Mouse (Mus musculus): ENCODE measurements around the gene Tac4. TPM values are rescaled to one million over a fixed set of nuclear protein-coding genes. Genes with fewer than 3 reads are reported as not detected.
A peak's percentile ranks its signal among the peaks of the same experiment; 100 is the strongest.

Tac4 gene
- polyA plus RNA-seq, 1 experiment from 2014 or later: not detected

DNA sequence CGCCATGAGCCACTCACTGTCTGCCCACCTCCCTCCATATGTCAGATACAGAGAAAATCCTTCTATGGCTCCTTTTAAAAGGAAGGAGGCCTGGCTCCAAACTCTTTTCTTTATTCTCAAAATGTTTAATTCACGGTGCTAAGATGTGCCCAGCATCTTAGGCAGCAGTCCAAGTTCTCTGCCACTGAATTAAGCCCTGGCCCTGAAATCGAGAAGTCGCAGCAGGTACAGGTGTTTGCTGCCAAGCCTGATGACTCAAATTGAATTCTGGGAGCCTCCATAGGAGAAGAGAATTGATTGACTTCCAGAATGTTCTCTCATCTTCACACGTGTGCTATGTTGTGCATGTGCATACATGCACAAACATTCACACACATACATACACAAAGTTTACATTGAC is 21.0 kb downstream of the Tac4 start:
- ATAC-seq (no peak), DNase-seq (no peak)
- no peaks in the 10 kb centered on the region for H3K9me3 ChIP-seq (ENCODE audit: low read length)
- H3K36me3 ChIP-seq (replicated peaks; ENCODE audit: insufficient read depth, low read length): peaks cover 96% of the 10 kb centered on the region
- H3K9ac ChIP-seq (replicated peaks): no peak overlapping the region
- H3K4me2 ChIP-seq (ENCODE audit: low read depth, low read length): no peak overlapping the region
- H3K4me1 ChIP-seq (ENCODE audit: insufficient read depth): no peaks in the 10 kb centered on the region
- no peak for TF ChIP-seq CTCF (IDR thresholded peaks at IDR 0.05; ENCODE audit: low read depth)
- TF ChIP-seq EP300 (IDR thresholded peaks at IDR 0.05; ENCODE audit: low read depth): no peak
- H3K27me3 ChIP-seq (ENCODE audit: insufficient read depth, low read length): no peaks in the 10 kb centered on the region
- no peak overlapping the region for H3K4me3 ChIP-seq (ENCODE audit: low read depth, low read length)
- H3K27ac ChIP-seq (ENCODE audit: low read depth): no peak overlapping the region
- WGBS (ENCODE audit: insufficient replicate concordance): 93% methylated on average over 5 of the region's 5 CpGs

DNA sequence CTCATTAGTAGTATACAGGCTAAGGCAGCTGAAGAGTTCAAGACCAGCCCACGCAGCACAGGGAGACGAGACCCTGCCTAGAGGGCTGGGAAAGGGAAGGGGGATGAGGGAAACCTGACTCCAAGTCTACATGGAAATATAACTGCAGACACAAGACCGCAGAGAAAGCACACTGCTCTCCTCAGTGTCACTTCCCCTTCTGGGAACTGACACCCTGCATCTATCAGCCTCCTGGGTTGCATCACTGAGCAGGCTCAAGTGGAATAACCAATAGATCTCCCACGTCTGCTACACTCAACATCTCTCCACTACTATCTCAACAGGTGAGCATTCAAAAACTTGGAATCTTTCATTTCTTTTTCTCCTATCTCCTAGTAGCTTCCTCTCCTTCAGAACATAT is 30.7 kb downstream of the Tac4 start:
- Histone ChIP-seq H3K4me3 (ENCODE audit: low read depth, low read length) (no peak overlapping the region), H3K27me3 (ENCODE audit: insufficient read depth, low read length) (no peaks in the 10 kb centered on the region), H3K36me3 (replicated peaks; ENCODE audit: insufficient read depth, low read length) (peaks cover 79% of the 10 kb centered on the region), H3K27ac (ENCODE audit: low read depth) (no peak overlapping the region), H3K9me3 (ENCODE audit: low read length) (no peaks in the 10 kb centered on the region), H3K4me2 (ENCODE audit: low read depth, low read length) (no peak overlapping the region), H3K9ac (replicated peaks) (no peak overlapping the region), H3K4me1 (ENCODE audit: insufficient read depth) (peaks cover 5% of the 10 kb centered on the region; the same call in 1 of the 2 replicates)
- WGBS (ENCODE audit: insufficient replicate concordance): 53% methylated on average over 4 of the region's 4 CpGs
- DNase-seq: no peak
- TF ChIP-seq EP300 (IDR thresholded peaks at IDR 0.05; ENCODE audit: low read depth) (no peak), CTCF (IDR thresholded peaks at IDR 0.05; ENCODE audit: low read depth) (no peak)
- no peak for ATAC-seq

GRCm38 (mm10) chr11:95293017-95293624 is 31.8 kb downstream of the Tac4 start:
- WGBS (ENCODE audit: insufficient replicate concordance): 38% methylated on average over 8 of the region's 8 CpGs
- no peak overlapping the region for H3K4me2 ChIP-seq (ENCODE audit: low read depth, low read length)
- H3K9ac ChIP-seq (replicated peaks): no peak overlapping the region
- H3K27me3 ChIP-seq (ENCODE audit: insufficient read depth, low read length): no peaks in the 10 kb centered on the region
- ATAC-seq (peak; percentile 40; the same call in 1 of the 2 replicates), DNase-seq (no peak)
- no peaks in the 10 kb centered on the region for H3K9me3 ChIP-seq (ENCODE audit: low read length)
- no peak overlapping the region for H3K4me3 ChIP-seq (ENCODE audit: low read depth, low read length)
- H3K4me1 ChIP-seq (ENCODE audit: insufficient read depth): peaks cover 5% of the 10 kb centered on the region; the same call in 1 of the 2 replicates
- peak overlapping the region; percentile 58 for H3K27ac ChIP-seq (ENCODE audit: low read depth)
- peaks cover 81% of the 10 kb centered on the region for H3K36me3 ChIP-seq (replicated peaks; ENCODE audit: insufficient read depth, low read length)
- TF ChIP-seq EP300 (IDR thresholded peaks at IDR 0.05; ENCODE audit: low read depth) (no peak), CTCF (IDR thresholded peaks at IDR 0.05; ENCODE audit: low read depth) (no peak)

DNA sequence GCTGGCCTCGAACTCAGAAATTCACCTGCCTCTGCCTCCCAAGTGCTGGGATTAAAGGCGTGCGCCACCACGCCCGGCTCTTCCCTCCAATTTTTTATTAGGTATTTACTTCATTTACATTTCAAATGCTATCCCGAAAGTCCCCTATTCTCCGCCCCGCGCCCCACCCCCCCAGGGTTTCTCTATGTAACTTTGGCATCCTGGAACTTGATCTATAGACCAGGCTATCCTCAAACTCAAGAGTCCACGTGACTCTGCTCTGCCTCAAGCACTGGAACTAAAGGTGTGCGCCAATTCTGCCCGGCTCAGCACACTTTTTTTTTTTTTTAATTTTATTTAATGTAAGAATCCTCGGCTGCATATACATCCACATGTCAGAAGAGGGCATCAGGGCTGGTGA is 34.4 kb downstream of the Tac4 start:
- peaks cover 5% of the 10 kb centered on the region; the same call in 1 of the 2 replicates for H3K4me1 ChIP-seq (ENCODE audit: insufficient read depth)
- H3K9ac ChIP-seq (replicated peaks): no peak overlapping the region
- TF ChIP-seq CTCF (IDR thresholded peaks at IDR 0.05; ENCODE audit: low read depth) (no peak), EP300 (IDR thresholded peaks at IDR 0.05; ENCODE audit: low read depth) (no peak)
- DNase-seq (no peak), ATAC-seq (no peak)
- H3K27me3 ChIP-seq (ENCODE audit: insufficient read depth, low read length): no peaks in the 10 kb centered on the region
- H3K4me2 ChIP-seq (ENCODE audit: low read depth, low read length): no peak overlapping the region
- no peaks in the 10 kb centered on the region for H3K9me3 ChIP-seq (ENCODE audit: low read length)
- H3K4me3 ChIP-seq (ENCODE audit: low read depth, low read length): no peak overlapping the region
- no peak overlapping the region for H3K27ac ChIP-seq (ENCODE audit: low read depth)
- 90% methylated on average over 12 of the region's 13 CpGs for WGBS (ENCODE audit: insufficient replicate concordance)
- peaks cover 77% of the 10 kb centered on the region for H3K36me3 ChIP-seq (replicated peaks; ENCODE audit: insufficient read depth, low read length)

GRCm38 (mm10) chr11:95298146-95298545 is 36.8 kb downstream of the Tac4 start:
- DNase-seq (peak; percentile 54), ATAC-seq (peak; percentile 54; the same call in 1 of the 2 replicates)
- Histone ChIP-seq H3K4me3 (ENCODE audit: low read depth, low read length) (no peak overlapping the region), H3K4me2 (ENCODE audit: low read depth, low read length) (no peak overlapping the region), H3K9me3 (ENCODE audit: low read length) (no peaks in the 10 kb centered on the region), H3K27ac (ENCODE audit: low read depth) (no peak overlapping the region), H3K27me3 (ENCODE audit: insufficient read depth, low read length) (no peaks in the 10 kb centered on the region), H3K4me1 (ENCODE audit: insufficient read depth) (no peaks in the 10 kb centered on the region), H3K36me3 (replicated peaks; ENCODE audit: insufficient read depth, low read length) (peaks cover 78% of the 10 kb centered on the region), H3K9ac (replicated peaks) (no peak overlapping the region)
- 4% methylated on average over 2 of the region's 2 CpGs for WGBS (ENCODE audit: insufficient replicate concordance)
- TF ChIP-seq CTCF (IDR thresholded peaks at IDR 0.05; ENCODE audit: low read depth): peak; percentile 93
- TF ChIP-seq EP300 (IDR thresholded peaks at IDR 0.05; ENCODE audit: low read depth): no peak

- Histone ChIP-seq H3K4me3 (ENCODE audit: low read depth, low read length) (no peak overlapping the region), H3K27me3 (ENCODE audit: insufficient read depth, low read length) (no peaks in the 10 kb centered on the region), H3K4me1 (ENCODE audit: insufficient read depth) (no peaks in the 10 kb centered on the region), H3K9ac (replicated peaks) (no peak overlapping the region), H3K4me2 (ENCODE audit: low read depth, low read length) (no peak overlapping the region), H3K27ac (ENCODE audit: low read depth) (no peak overlapping the region), H3K36me3 (replicated peaks; ENCODE audit: insufficient read depth, low read length) (peaks cover 79% of the 10 kb centered on the region), H3K9me3 (ENCODE audit: low read length) (no peaks in the 10 kb centered on the region)
- DNase-seq (no peak), ATAC-seq (no peak)
- 87% methylated on average over 12 of the region's 12 CpGs for WGBS (ENCODE audit: insufficient replicate concordance)
- TF ChIP-seq CTCF (IDR thresholded peaks at IDR 0.05; ENCODE audit: low read depth): no peak
- TF ChIP-seq EP300 (IDR thresholded peaks at IDR 0.05; ENCODE audit: low read depth): no peak
Observed at GRCm38 (mm10) chr11:95299886-95300285, 38.6 kb downstream of the Tac4 start.

Measured in liver, postnatal 0 days (tissue).